Mouse (Mus musculus) G1E (cell line): ENCODE measurements around the gene Il15.

Source experiments
- CTCF ChIP-seq: IDR thresholded peaks from 2 replicates; pipeline ENCODE4 v1.5.1; 2012; ENCODE audit warnings: low read depth, low read length, inconsistent platforms, mixed read lengths
- GATA1 ChIP-seq: IDR thresholded peaks from 2 replicates; pipeline ENCODE4 v1.6.1; 2012; ENCODE audit warnings: borderline replicate concordance, low read length, inconsistent platforms, mixed read lengths

DNA sequence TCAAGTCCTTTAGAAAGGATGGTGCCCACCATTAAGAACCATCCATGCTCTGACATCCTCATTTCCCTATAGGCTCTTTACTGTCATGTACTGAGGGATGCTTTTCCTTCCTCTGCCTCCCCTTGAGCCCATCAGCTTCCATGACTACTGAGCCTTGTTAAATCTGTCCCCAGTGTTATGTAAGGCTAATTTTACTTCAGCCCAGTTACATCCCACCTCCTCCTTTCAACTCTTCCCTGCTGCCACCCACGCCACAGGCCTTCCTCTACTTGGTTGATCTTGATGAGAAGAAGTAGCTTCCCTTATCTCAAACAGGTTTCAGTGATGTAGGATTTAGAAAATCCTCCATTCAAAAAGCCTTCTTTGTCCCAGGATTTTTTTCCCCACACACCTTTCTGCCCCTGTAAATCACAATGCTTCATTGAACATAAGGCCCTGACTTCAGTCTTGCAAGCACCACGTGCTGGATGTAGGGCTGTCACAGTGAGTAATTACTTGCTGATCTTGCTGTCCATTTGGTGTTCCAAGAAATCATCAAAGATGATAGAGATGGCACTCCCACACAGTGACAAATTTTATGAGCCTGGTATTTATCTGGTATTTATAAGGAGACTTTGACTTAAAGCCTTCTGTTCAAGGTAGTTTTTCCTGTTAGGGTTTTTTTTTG lies 74.9 kb downstream of the Il15 start:
- TF ChIP-seq CTCF (no peak), GATA1 (no peak)
